Mouse (Mus musculus) heart, embryonic 14.5 days (tissue): ENCODE measurements around the gene Ccdc6. TPM values are rescaled to one million over a fixed set of nuclear protein-coding genes. Genes with fewer than 3 reads are reported as not detected.

Experiments used
- ATAC-seq: fragments of 200-750 bp; cut with Nextera tagmentation; 2 replicates; pipeline ENCODE4 v1.8.0; 2017; ENCODE audit warnings: low read depth, moderate TSS enrichment; ENCODE audit not compliant: insufficient number of reproducible peaks, insufficient read depth, low FRiP score
- H3K27ac ChIP-seq, 2 experiments: fragments of 200-500 bp in 1 of 2; fragments of 300-500 bp in 1 of 2; sonication (generic) in 1 of 2; replicated peaks in 1 of 2; 2 replicates each; pipeline ENCODE4 v1.5.1; 2012 to 2014; ENCODE audit warnings: low read depth in 2 of 2, low read length in 2 of 2, control low read depth in 1 of 2, mild to moderate bottlenecking in 1 of 2, mixed read lengths in 1 of 2; ENCODE audit not compliant: control insufficient read depth in 1 of 2, insufficient read depth in 1 of 2
- H3K27me3 ChIP-seq: fragments of 300-500 bp; sonication (generic); 2 replicates; pipeline ENCODE4 v1.6.1; 2014; ENCODE audit warnings: mild to moderate bottlenecking, low read length, control low read depth; ENCODE audit not compliant: control insufficient read depth, insufficient read depth
- H3K36me3 ChIP-seq: fragments of 300-500 bp; sonication (generic); 2 replicates; pipeline ENCODE4 v1.6.1; 2014; ENCODE audit warnings: mild to moderate bottlenecking, control low read depth, low read length, mixed read lengths; ENCODE audit not compliant: control insufficient read depth, insufficient read depth
- H3K4me1 ChIP-seq, 2 experiments: fragments of 200-500 bp in 1 of 2; fragments of 300-500 bp in 1 of 2; sonication (generic) in 1 of 2; 2 replicates each; pipeline ENCODE4 v1.6.1; 2012 to 2014; ENCODE audit warnings: low read length in 2 of 2, control low read depth in 1 of 2, mixed read lengths in 1 of 2; ENCODE audit not compliant: control insufficient read depth in 2 of 2, insufficient read depth in 2 of 2
- H3K4me2 ChIP-seq: fragments of 300-500 bp; sonication (generic); 2 replicates; pipeline ENCODE4 v1.6.1; 2014; ENCODE audit warnings: mild to moderate bottlenecking, low read length
- H3K4me3 ChIP-seq, 2 experiments: fragments of 200-500 bp in 1 of 2; fragments of 300-500 bp in 1 of 2; sonication (generic) in 1 of 2; 2 replicates each; pipeline ENCODE4 v1.5.1; 2012 to 2014; ENCODE audit warnings: low read length in 2 of 2, mild to moderate bottlenecking in 2 of 2, control low read depth in 1 of 2, low read depth in 1 of 2, moderate library complexity in 1 of 2; ENCODE audit not compliant: control insufficient read depth in 1 of 2, insufficient read depth in 1 of 2
- H3K9ac ChIP-seq: fragments of 300-500 bp; sonication (generic); 2 replicates; pipeline ENCODE4 v1.6.1; 2014; ENCODE audit warnings: mild to moderate bottlenecking, low read length
- H3K9me3 ChIP-seq: fragments of 300-500 bp; sonication (generic); 2 replicates; pipeline ENCODE4 v1.6.1; 2016; ENCODE audit warnings: low read length, control low read depth; ENCODE audit not compliant: control insufficient read depth
- WGBS: fragments of 180-500 bp; shearing (Covaris S2); extraction: QIAGEN DNeasy Blood & Tissue Kit; methylation state at CpG from one replicate; pipeline ENCODE4 v1.1.7; 2014; 5-methylcytosine and 5-hydroxymethylcytosine counted together
- polyA plus RNA-seq: library from polyadenylated mRNA; unstranded; fragments of >200 nt; fragmentation: Nextera tagmentation; extraction: Ambion mirVana; gene quantifications from 2 replicates; pipeline ENCODE4 v1.2.1, GENCODE M21; 2014

Gene Ccdc6
- 22.9 and 24.8 TPM in 2 replicates for polyA plus RNA-seq

DNA sequence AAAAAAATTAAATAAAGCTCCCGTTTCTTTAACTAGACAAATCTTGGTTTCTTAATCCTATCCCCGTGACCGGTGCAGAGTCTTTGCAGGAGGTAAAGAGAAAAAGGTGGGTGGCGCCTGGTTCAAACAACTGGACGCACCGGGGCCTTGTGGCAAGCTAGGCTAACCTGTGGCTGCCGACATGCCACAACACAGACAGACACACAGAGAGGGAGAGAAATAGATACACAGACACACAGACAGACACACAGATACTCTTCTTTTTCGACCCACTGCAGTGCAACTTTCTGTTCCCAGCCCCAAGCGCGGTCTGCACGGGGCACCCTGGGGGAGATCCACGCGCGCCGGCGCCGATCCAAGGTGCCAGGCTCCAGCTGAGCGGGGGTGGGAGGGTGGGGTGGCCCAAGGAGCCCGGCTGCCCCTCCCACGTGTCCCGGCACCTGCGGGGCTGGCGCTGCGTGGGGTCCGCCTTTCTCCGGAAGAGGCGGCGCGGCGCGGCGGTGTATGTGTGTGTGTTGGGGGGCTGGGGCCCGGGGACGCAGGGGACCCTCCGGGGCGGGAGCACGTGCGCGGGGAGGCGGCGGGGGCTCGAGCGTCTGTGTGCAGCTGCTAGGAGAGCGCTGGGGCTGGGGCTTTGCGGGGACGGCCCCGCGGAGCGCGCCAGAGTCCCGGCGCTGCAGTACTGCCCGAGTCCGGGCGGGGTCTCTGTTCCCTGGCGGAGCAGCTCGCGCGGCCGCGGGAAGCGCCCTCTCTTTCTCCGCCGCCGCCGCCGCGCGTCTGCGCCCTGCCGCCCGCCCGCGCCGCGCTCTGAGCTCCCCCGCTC, at the start of gene Ccdc6:
Ccdc6 (plus strand) TSS at position 756 of the 823 bp plus-strand sequence.
- H3K9me3 ChIP-seq = no peaks in the 10 kb centered on the region
- under 1% methylated on average over 56 of the region's 77 CpGs for WGBS
- H3K4me1 ChIP-seq = peaks cover 20 to 41% of the 10 kb centered on the region in 2 experiments
- no peaks in the 10 kb centered on the region for H3K27me3 ChIP-seq
- H3K9ac ChIP-seq = peak within 1 kb of the TSS; percentile 98
- H3K4me3 ChIP-seq = peak within 1 kb of the TSS; percentile 99 to 100
- peak; percentile 70 for ATAC-seq
- H3K4me2 ChIP-seq = peak within 1 kb of the TSS; percentile 74
- peak within 1 kb of the TSS; percentile 93 to 94 for H3K27ac ChIP-seq
- H3K36me3 ChIP-seq = peaks cover 9% of the 10 kb centered on the region; the same call in 1 of the 2 replicates

DNA sequence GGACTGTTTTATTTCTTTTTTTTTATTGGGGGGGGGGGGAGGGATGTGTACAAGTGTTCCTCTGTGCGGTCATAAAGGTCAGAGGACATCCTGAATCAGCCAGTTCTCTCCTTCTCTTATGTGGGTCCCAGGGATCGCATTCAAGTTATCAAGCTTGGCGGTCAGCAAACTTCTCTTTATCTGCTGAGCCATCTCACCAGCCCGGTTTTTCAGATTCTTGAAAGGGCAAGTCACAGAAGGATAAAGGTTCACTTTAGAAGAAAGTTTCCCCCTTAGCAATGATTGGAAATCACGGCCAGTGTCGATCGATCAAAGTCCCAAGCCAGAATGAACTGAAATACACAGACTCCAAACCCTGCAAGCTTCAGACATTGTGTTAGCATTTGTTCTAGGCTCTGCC, 47.1 kb upstream of the Ccdc6 start:
- H3K9ac ChIP-seq = no peak overlapping the region
- H3K4me3 ChIP-seq = no peak overlapping the region
- H3K36me3 ChIP-seq = no peaks in the 10 kb centered on the region
- H3K27me3 ChIP-seq = no peaks in the 10 kb centered on the region
- no peaks in the 10 kb centered on the region for H3K4me1 ChIP-seq
- peaks cover 6% of the 10 kb centered on the region; the same call in 1 of the 2 replicates for H3K9me3 ChIP-seq
- no peak overlapping the region for H3K27ac ChIP-seq
- WGBS = 83% methylated on average over 7 of the region's 7 CpGs
- H3K4me2 ChIP-seq = no peak overlapping the region
- no peak for ATAC-seq

DNA sequence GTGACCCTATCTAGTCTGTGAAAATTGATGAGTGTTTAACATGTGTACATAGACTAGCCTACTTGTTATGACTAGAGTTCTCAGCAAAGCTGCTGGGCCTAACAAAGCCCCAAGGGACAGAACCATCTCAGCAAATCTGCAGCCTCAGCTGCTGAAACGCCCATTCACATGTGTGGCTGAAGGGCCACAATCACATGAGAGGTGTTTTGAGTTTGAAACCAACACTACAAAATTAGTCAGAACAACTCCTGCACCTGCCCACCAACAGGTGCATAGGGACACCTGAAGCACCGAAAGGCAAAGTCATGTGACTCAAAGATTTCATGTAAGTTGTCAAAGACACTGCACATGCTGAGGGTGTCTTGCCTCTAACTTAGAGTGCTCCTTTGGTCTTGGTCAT, 41.6 kb upstream of the Ccdc6 start:
- H3K36me3 ChIP-seq = no peaks in the 10 kb centered on the region
- H3K9ac ChIP-seq = no peak overlapping the region
- ATAC-seq = no peak
- H3K27me3 ChIP-seq = no peaks in the 10 kb centered on the region
- no peak overlapping the region for H3K27ac ChIP-seq
- WGBS = 94% methylated on average over 2 of the region's 2 CpGs
- H3K9me3 ChIP-seq = peaks cover 6% of the 10 kb centered on the region; the same call in 1 of the 2 replicates
- H3K4me1 ChIP-seq = peaks cover 9 to 11% of the 10 kb centered on the region in 2 experiments
- H3K4me3 ChIP-seq = no peak overlapping the region
- H3K4me2 ChIP-seq = no peak overlapping the region

DNA sequence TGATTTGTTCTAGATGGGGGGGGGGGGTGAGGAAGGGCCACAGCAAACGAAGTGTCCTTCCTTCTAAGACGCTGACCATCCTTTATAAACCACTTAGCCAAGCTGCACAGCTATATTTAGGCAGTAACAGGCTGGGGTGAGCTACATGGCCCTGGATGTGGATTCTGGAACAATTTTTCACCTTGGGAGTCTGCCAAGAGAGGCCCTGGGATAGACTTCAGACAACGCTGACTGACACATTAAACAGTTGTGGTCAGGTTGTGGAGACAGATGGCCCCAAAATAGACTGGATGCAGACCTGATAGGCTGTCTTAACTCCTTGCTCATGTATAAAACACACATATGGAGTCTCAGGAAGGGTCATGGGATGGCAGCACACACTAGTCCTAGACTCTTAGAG, 39.9 kb upstream of the Ccdc6 start:
- peak; percentile 58 for ATAC-seq
- Histone ChIP-seq H3K4me3 (no peak overlapping the region), H3K4me1 (peaks cover 11 to 13% of the 10 kb centered on the region in 2 experiments), H3K27me3 (no peaks in the 10 kb centered on the region), H3K9me3 (peaks cover 6% of the 10 kb centered on the region; the same call in 1 of the 2 replicates), H3K27ac (peak overlapping the region; percentile 68 to 74), H3K36me3 (no peaks in the 10 kb centered on the region), H3K4me2 (no peak overlapping the region), H3K9ac (no peak overlapping the region)
- WGBS = 7% methylated on average over 3 of the region's 3 CpGs

DNA sequence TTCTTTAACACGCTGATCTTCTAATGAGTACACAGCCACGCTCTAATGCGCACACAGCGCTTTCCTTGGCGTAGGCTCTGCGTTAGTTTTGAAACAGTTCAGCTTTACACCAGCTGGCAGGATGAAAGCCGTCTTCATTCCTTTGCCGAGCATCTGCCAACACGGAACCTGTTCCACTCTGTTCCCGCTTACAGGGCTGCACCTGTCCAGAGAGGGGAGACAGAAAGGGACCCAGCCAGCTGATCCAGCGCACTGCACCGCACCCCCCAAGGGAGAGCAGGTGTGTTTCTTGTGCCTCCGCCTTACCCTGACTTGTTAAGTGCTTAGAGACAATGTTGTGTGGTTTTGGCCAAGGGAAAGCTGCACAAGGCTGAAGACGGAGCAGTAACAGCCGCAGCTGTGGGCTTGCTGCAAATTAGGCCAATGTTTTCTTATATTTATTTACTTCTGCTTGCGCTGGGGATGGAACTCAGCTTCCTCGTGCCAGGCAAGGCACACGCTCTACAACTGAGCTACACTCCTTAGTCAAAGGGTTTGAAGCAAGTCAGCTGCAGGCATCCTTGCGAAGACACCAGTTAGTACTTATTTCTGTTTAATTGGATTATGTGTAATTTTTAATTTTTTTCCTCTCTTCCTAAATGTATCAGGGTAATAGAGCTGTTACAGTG, 36.8 kb upstream of the Ccdc6 start:
- ATAC-seq = no peak
- WGBS = 78% methylated on average over 19 of the region's 19 CpGs
- H3K27ac ChIP-seq = no peak overlapping the region

DNA sequence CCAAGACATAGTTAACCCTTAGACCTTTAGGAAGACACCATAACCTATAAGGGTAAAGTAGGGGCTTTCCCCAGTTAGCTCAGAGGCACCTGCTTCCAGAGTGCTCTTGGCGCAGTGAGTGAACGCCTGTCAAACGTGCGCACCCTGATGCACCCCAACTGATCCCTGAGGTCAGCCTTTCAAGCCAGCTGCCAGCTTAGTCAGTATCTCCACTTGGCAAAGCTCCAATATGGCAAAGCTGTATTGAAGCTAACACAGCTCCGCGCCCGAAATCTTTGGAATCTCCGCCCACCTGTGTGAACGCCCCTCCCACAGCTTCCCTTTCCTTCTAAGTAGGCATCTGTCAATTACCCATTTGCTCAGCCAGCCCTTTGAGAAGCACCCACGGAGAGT, 36.2 kb upstream of the Ccdc6 start:
- 0 out of 2 replicates have a peak, but pooled peaks cover 3% of the 10 kb centered on the region for H3K9me3 ChIP-seq
- H3K4me1 ChIP-seq = peaks cover 11 to 12% of the 10 kb centered on the region in 2 experiments
- H3K27me3 ChIP-seq = no peaks in the 10 kb centered on the region
- H3K4me3 ChIP-seq = no peak overlapping the region
- no peak for ATAC-seq
- H3K36me3 ChIP-seq = no peaks in the 10 kb centered on the region
- H3K9ac ChIP-seq = no peak overlapping the region
- 27% methylated on average over 10 of the region's 10 CpGs for WGBS
- H3K27ac ChIP-seq = no peak overlapping the region
- H3K4me2 ChIP-seq = peak overlapping the region; percentile 39

More for the DNA sequence above, 36.8 kb upstream of the Ccdc6 start:
- no peaks in the 10 kb centered on the region for H3K36me3 ChIP-seq
- no peak overlapping the region for H3K4me3 ChIP-seq
- H3K9me3 ChIP-seq = 0 out of 2 replicates have a peak, but pooled peaks cover 3% of the 10 kb centered on the region
- H3K4me2 ChIP-seq = peak overlapping the region; percentile 39; the same call in 1 of the 2 replicates
- H3K27me3 ChIP-seq = no peaks in the 10 kb centered on the region
- H3K4me1 ChIP-seq = peaks cover 11 to 13% of the 10 kb centered on the region in 2 experiments
- no peak overlapping the region for H3K9ac ChIP-seq

DNA sequence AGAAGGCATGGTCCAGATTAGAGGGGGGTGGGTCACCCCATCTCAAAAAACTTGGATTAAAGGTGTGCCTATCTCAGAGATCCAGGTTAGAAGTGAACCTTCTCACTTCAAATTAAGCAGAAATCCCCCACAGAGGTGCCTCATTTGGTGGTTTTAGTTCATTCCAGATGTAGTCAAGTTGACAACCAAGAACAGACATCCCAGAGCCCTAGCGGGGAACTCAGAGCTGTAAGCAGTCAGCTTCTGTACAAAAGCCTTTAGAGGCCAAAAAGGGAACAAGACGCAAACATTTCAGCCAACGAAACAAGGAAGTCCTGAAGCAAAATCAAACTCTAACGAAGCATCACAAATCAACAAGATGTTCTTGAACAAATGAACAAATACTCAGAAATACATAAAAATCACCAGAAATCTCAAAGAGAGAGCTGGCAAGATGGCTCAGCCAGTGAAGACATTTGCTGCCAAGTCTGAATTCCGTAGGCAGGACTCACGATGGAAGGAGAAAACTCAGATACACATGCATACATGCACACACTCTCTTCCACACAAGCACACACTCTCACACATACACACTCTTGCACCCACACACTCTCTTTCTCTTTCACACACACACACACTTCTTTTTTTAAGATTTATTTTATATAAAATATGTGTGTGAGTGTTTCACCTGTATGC, 32.9 kb upstream of the Ccdc6 start:
- Histone ChIP-seq H3K36me3 (no peaks in the 10 kb centered on the region), H3K4me3 (no peak overlapping the region), H3K4me1 (peaks cover 0 to 4% of the 10 kb centered on the region in 2 experiments; a peak in 2 of 4 replicates), H3K27me3 (no peaks in the 10 kb centered on the region), H3K4me2 (no peak overlapping the region), H3K9ac (no peak overlapping the region), H3K27ac (no peak overlapping the region), H3K9me3 (0 out of 2 replicates have a peak, but pooled peaks cover 3% of the 10 kb centered on the region)
- 88% methylated on average over 6 of the region's 6 CpGs for WGBS
- ATAC-seq = no peak
